Mouse (Mus musculus) ES-Bruce4 (cell line): Measurements from ENCODE around the gene Scamp3.

ENCODE experiments used
- CTCF ChIP-seq: IDR thresholded peaks from one replicate; pipeline ENCODE4 v1.8.1; 2011; ENCODE audit warnings: low read depth, low read length
- EP300 ChIP-seq: IDR thresholded peaks from 2 replicates; pipeline ENCODE4 v1.6.1; 2011; ENCODE audit warnings: low read depth, low read length; ENCODE audit not compliant: insufficient read depth
- POLR2A ChIP-seq: IDR thresholded peaks from one replicate; pipeline ENCODE4 v1.8.1; 2011; ENCODE audit warnings: low read length; ENCODE audit not compliant: insufficient read depth

GRCm38 (mm10) chr3:89131816-89132215 lies 45.5 kb upstream of the Scamp3 start:
- TF ChIP-seq CTCF (no peak), POLR2A (no peak), EP300 (no peak)
